Mouse (Mus musculus) thymus, adult 2 months (tissue): ENCODE results near the gene Kif5c. TPM values are rescaled to one million over a fixed set of nuclear protein-coding genes. Genes with fewer than 3 reads are reported as not detected.

Source experiments
- DNase-seq: peaks from one replicate; pipeline ENCODE4 v3.0.0; 2021
- H3K27ac ChIP-seq: fragments of 200-500 bp; 2 replicates; pipeline ENCODE4 v1.5.1; 2012; ENCODE audit warnings: low read length, control low read depth; ENCODE audit not compliant: control insufficient read depth, insufficient read depth
- H3K27me3 ChIP-seq: fragments of 200-500 bp; 2 replicates; pipeline ENCODE4 v1.6.1; 2012; ENCODE audit warnings: mild to moderate bottlenecking, low read length, moderate library complexity, mixed read lengths; ENCODE audit not compliant: control insufficient read depth, insufficient read depth
- H3K36me3 ChIP-seq: fragments of 200-500 bp; 2 replicates; pipeline ENCODE4 v1.6.1; 2012; ENCODE audit warnings: mild to moderate bottlenecking, low read length, moderate library complexity; ENCODE audit not compliant: control insufficient read depth, insufficient read depth
- H3K4me1 ChIP-seq: fragments of 200-500 bp; replicated peaks from 2 replicates; pipeline ENCODE4 v1.6.1; 2012; ENCODE audit warnings: low read length; ENCODE audit not compliant: control insufficient read depth, insufficient read depth
- H3K4me3 ChIP-seq: fragments of 200-500 bp; 2 replicates; pipeline ENCODE4 v1.5.1; 2012; ENCODE audit warnings: mild to moderate bottlenecking, low read length, control low read depth, moderate library complexity; ENCODE audit not compliant: control insufficient read depth, insufficient read depth
- CTCF ChIP-seq: fragments of 200-500 bp; IDR thresholded peaks from 2 replicates; pipeline ENCODE4 v1.5.1; 2012; ENCODE audit warnings: mild to moderate bottlenecking, control low read depth, low read length, moderate library complexity, borderline replicate concordance; ENCODE audit not compliant: control insufficient read depth, poor library complexity, insufficient read depth; ENCODE audit errors: extremely low read depth
- POLR2A ChIP-seq: fragments of 200-500 bp; IDR thresholded peaks from 2 replicates; pipeline ENCODE4 v1.6.1; 2012; ENCODE audit warnings: mild to moderate bottlenecking, low read length, control low read depth, moderate library complexity; ENCODE audit not compliant: control insufficient read depth, poor library complexity, insufficient read depth; ENCODE audit errors: extremely low read depth
- WGBS: fragments of 180-500 bp; shearing (Covaris S2); methylation state at CpG from one replicate; pipeline ENCODE4 v1.1.7; 2018; 5-methylcytosine and 5-hydroxymethylcytosine counted together
- polyA plus RNA-seq: library from polyadenylated mRNA; depleted of rRNA; stranded (reverse); fragments of >200 nt; gene quantifications from 2 replicates; pipeline ENCODE4 v1.2.3, GENCODE M21; 2012

The Kif5c gene
- polyA plus RNA-seq, 1 experiment: 0.40 TPM

DNA sequence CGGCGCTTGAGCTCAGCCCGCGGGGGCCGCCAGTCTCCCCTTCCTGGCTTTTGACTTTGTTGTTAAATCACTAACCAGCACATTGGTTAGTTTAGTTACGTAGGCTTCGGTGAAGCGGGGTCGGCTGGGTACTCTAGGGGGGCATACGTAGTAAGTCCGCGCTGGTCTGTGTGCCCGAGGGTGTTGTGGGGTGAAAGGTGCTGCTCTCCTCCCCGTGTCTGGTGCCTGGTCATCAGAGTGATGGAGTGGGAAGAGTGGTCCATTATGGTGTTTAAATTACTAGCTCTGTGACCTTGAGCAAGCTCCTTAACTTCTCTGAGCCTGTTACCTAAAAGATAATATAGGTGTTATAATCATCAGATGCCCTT is 168.9 kb downstream of the Kif5c start:
- H3K36me3 ChIP-seq: no peaks in the 10 kb centered on the region
- TF ChIP-seq POLR2A (no peak), CTCF (no peak)
- H3K27ac ChIP-seq: no peak overlapping the region
- H3K4me3 ChIP-seq: peak overlapping the region; percentile 29
- 8% methylated on average over 14 of the region's 14 CpGs for WGBS
- peaks cover 5% of the 10 kb centered on the region; the same call in 1 of the 2 replicates for H3K27me3 ChIP-seq
- DNase-seq: no peak
- peaks cover 10% of the 10 kb centered on the region; the same call in 1 of the 2 replicates for H3K4me1 ChIP-seq

GRCm38 (mm10) chr2:49788643-49789042 is 169.5 kb downstream of the Kif5c start:
- Histone ChIP-seq H3K27me3 (peaks cover 5% of the 10 kb centered on the region; the same call in 1 of the 2 replicates), H3K27ac (no peak overlapping the region), H3K36me3 (no peaks in the 10 kb centered on the region), H3K4me3 (no peak overlapping the region), H3K4me1 (peaks cover 10% of the 10 kb centered on the region; the same call in 1 of the 2 replicates)
- TF ChIP-seq POLR2A (no peak), CTCF (no peak)
- no peak for DNase-seq
- 42% methylated on average over 3 of the region's 3 CpGs for WGBS

DNA sequence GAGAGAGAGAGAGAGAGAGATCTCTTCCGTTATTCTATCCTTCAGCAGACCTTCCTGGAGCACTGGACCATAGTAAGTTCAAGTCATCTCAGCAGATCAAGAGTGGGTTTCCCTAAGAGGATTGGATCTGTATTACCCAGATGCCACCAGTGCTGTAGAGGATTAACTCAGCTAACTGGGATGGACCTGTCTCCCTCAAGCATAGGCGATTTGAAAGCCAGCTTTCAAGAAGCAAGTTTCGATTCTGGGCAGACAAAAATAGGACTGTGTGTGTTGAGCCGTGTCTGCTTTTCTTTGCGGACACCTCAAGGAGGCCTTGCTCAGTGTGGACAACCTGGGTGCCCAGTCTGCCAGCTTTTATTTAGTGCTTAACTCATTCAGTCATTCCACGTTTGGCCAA is 170.0 kb downstream of the Kif5c start:
- WGBS: 75% methylated on average over 6 of the region's 6 CpGs
- peaks cover 5% of the 10 kb centered on the region; the same call in 1 of the 2 replicates for H3K27me3 ChIP-seq
- H3K4me3 ChIP-seq: no peak overlapping the region
- no peaks in the 10 kb centered on the region for H3K36me3 ChIP-seq
- TF ChIP-seq POLR2A (no peak), CTCF (no peak)
- H3K4me1 ChIP-seq: peaks cover 10% of the 10 kb centered on the region; the same call in 1 of the 2 replicates
- H3K27ac ChIP-seq: no peak overlapping the region
- no peak for DNase-seq

DNA sequence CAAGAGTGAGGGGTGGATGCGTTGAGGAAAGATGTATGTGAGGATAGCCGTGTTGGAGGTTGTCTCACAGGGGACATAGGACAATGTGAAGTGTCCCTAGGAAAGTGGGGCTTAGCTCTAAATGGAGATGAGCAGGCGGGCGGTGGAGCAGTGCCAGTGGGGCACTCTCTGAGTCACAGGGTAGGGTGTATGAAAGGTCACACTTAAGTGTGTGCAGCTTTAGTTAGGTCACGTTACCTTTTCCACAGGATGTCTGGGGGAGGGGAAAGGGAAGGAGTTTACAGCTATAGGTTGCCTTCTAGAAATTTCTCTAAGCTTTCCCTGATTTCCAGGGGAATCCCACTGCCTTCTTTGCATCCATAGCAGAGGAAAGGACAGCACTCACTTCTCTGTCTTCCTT is 170.4 kb downstream of the Kif5c start:
- TF ChIP-seq CTCF (no peak), POLR2A (no peak)
- peaks cover 5% of the 10 kb centered on the region; the same call in 1 of the 2 replicates for H3K27me3 ChIP-seq
- H3K36me3 ChIP-seq: no peaks in the 10 kb centered on the region
- H3K4me1 ChIP-seq: peaks cover 10% of the 10 kb centered on the region; the same call in 1 of the 2 replicates
- 87% methylated on average over 5 of the region's 5 CpGs for WGBS
- H3K27ac ChIP-seq: no peak overlapping the region
- H3K4me3 ChIP-seq: no peak overlapping the region
- DNase-seq: no peak

DNA sequence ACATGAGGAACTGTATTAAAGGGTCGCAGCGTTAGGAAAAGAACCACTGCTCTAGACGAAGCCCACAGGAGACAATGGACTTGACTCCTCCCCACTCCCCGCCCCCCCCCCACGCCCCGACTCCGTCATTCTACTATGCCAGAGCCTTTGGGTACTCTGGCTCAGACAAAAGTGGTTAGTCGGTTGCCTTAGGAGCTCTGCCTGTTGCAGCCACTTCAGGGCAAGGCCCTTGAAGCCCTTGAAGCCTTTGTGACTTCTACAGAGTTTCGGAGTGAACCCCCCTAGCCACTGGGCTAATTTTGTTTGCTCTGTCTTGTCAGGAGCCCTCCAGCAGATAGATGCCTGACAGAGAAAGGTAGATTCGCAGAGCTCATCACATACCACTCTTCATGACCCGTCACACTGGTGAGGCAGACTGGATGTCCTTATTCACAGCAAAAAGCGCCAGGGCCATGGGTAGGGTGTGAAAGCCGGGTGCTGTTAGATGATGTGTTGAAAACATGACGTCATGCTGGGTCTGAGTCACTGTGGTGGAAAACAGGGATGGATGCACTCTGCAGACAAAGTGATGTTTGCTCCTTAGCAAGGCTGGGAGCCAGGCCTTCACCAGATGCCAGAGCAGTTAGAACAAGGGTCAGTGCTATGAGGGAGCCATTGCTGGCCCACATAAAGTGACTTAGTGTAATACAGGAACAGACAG is 178.5 kb downstream of the Kif5c start:
- no peaks in the 10 kb centered on the region for H3K27me3 ChIP-seq
- H3K36me3 ChIP-seq: no peaks in the 10 kb centered on the region
- DNase-seq: no peak
- WGBS: 90% methylated on average over 14 of the region's 14 CpGs
- TF ChIP-seq POLR2A: no peak
- no peak for TF ChIP-seq CTCF
- no peak overlapping the region for H3K27ac ChIP-seq
- H3K4me1 ChIP-seq: no peaks in the 10 kb centered on the region
- no peak overlapping the region for H3K4me3 ChIP-seq

- no peak overlapping the region for H3K4me3 ChIP-seq
- no peak for DNase-seq
- 96% methylated on average over 8 of the region's 8 CpGs for WGBS
- H3K27ac ChIP-seq: no peak overlapping the region
- no peaks in the 10 kb centered on the region for H3K4me1 ChIP-seq
- TF ChIP-seq CTCF (no peak), POLR2A (no peak)
- no peaks in the 10 kb centered on the region for H3K27me3 ChIP-seq
- no peaks in the 10 kb centered on the region for H3K36me3 ChIP-seq
Observed at GRCm38 (mm10) chr2:49804448-49804847, 185.3 kb downstream of the Kif5c start.

GRCm38 (mm10) chr2:49805736-49806371 is 186.8 kb downstream of the Kif5c start:
- Histone ChIP-seq H3K36me3 (no peaks in the 10 kb centered on the region), H3K4me1 (no peaks in the 10 kb centered on the region), H3K27ac (no peak overlapping the region), H3K4me3 (no peak overlapping the region), H3K27me3 (no peaks in the 10 kb centered on the region)
- no peak for DNase-seq
- WGBS: 96% methylated on average over 11 of the region's 11 CpGs
- TF ChIP-seq CTCF (no peak), POLR2A (no peak)
